Mouse (Mus musculus): ENCODE measurements around the gene Hist2h2aa1. TPM values are rescaled to one million over a fixed set of nuclear protein-coding genes. Genes with fewer than 3 reads are reported as not detected.

Hist2h2aa1 gene
- polyA plus RNA-seq, 1 experiment from 2014 or later: 15.7 TPM

GRCm38 (mm10) chr3:96255926-96256593, 10.8 kb downstream of the Hist2h2aa1 start:
- 0 out of 2 replicates have a peak overlapping the region, but pooled peaks have one; percentile 6 for H3K4me2 ChIP-seq
- no peak for ATAC-seq (ENCODE audit: insufficient read depth)
- 56% methylated on average over 5 of the region's 5 CpGs for WGBS

GRCm38 (mm10) chr3:96257190-96257589, 11.9 kb downstream of the Hist2h2aa1 start:
- WGBS: 54% methylated on average over 3 of the region's 3 CpGs
- H3K4me2 ChIP-seq: no peak overlapping the region
- H3K9me3 ChIP-seq (ENCODE audit: low read depth, low read length): no peaks in the 10 kb centered on the region
- H3K9ac ChIP-seq: no peak overlapping the region
- H3K4me1 ChIP-seq (ENCODE audit: insufficient read depth): peaks cover 3% of the 10 kb centered on the region; the same call in 1 of the 2 replicates
- TF ChIP-seq CTCF (IDR thresholded peaks at IDR 0.05; ENCODE audit: low read depth): no peak
- DNase-seq: peak; percentile 11
- ATAC-seq (ENCODE audit: insufficient read depth): no peak
- no peak overlapping the region for H3K4me3 ChIP-seq (ENCODE audit: low read depth, low read length)
- H3K36me3 ChIP-seq (ENCODE audit: insufficient read depth): no peaks in the 10 kb centered on the region
- H3K27me3 ChIP-seq (ENCODE audit: insufficient read depth, low read length): peaks cover 3% of the 10 kb centered on the region; the same call in 1 of the 2 replicates
- no peak overlapping the region for H3K27ac ChIP-seq (ENCODE audit: low read depth)

More at GRCm38 (mm10) chr3:96255926-96256593, 10.8 kb downstream of the Hist2h2aa1 start:
- H3K4me3 ChIP-seq (ENCODE audit: low read depth, low read length): no peak overlapping the region
- H3K4me1 ChIP-seq (ENCODE audit: insufficient read depth): no peaks in the 10 kb centered on the region
- H3K9me3 ChIP-seq (ENCODE audit: low read depth, low read length): no peaks in the 10 kb centered on the region
- no peak overlapping the region for H3K9ac ChIP-seq
- peaks cover 3% of the 10 kb centered on the region; the same call in 1 of the 2 replicates for H3K27me3 ChIP-seq (ENCODE audit: insufficient read depth, low read length)
- no peak for DNase-seq
- H3K36me3 ChIP-seq (ENCODE audit: insufficient read depth): no peaks in the 10 kb centered on the region
- peak overlapping the region; percentile 33; the same call in 1 of the 2 replicates for H3K27ac ChIP-seq (ENCODE audit: low read depth)
- no peak for TF ChIP-seq CTCF (IDR thresholded peaks at IDR 0.05; ENCODE audit: low read depth)

- Histone ChIP-seq H3K36me3 (ENCODE audit: insufficient read depth) (no peaks in the 10 kb centered on the region), H3K27me3 (ENCODE audit: insufficient read depth, low read length) (no peaks in the 10 kb centered on the region), H3K9ac (no peak overlapping the region), H3K4me2 (no peak overlapping the region), H3K9me3 (ENCODE audit: low read depth, low read length) (no peaks in the 10 kb centered on the region), H3K4me1 (ENCODE audit: insufficient read depth) (peaks cover 3% of the 10 kb centered on the region; the same call in 1 of the 2 replicates), H3K4me3 (ENCODE audit: low read depth, low read length) (no peak overlapping the region), H3K27ac (ENCODE audit: low read depth) (no peak overlapping the region)
- DNase-seq: no peak
- ATAC-seq (ENCODE audit: insufficient read depth): no peak
- 87% methylated on average over 5 of the region's 5 CpGs for WGBS
- no peak for TF ChIP-seq CTCF (IDR thresholded peaks at IDR 0.05; ENCODE audit: low read depth)
Measured at GRCm38 (mm10) chr3:96260220-96260619, 14.9 kb downstream of the Hist2h2aa1 start.

- Histone ChIP-seq H3K27ac (ENCODE audit: low read depth) (peak overlapping the region; percentile 99), H3K9me3 (ENCODE audit: low read depth, low read length) (no peaks in the 10 kb centered on the region), H3K4me1 (ENCODE audit: insufficient read depth) (peaks cover 3% of the 10 kb centered on the region; the same call in 1 of the 2 replicates), H3K4me3 (ENCODE audit: low read depth, low read length) (peak overlapping the region; percentile 60), H3K4me2 (peak overlapping the region; percentile 85), H3K36me3 (ENCODE audit: insufficient read depth) (no peaks in the 10 kb centered on the region), H3K9ac (peak overlapping the region; percentile 76), H3K27me3 (ENCODE audit: insufficient read depth, low read length) (no peaks in the 10 kb centered on the region)
- peak; percentile 13 for DNase-seq
- no peak for ATAC-seq (ENCODE audit: insufficient read depth)
- 0 out of 2 replicates have a peak, but pooled peaks have one; percentile 7 for TF ChIP-seq CTCF (IDR thresholded peaks at IDR 0.05; ENCODE audit: low read depth)
- 41% methylated on average over 3 of the region's 3 CpGs for WGBS
Measured at GRCm38 (mm10) chr3:96261623-96262022, 16.3 kb downstream of the Hist2h2aa1 start.

- under 1% methylated on average over 19 of the region's 19 CpGs for WGBS
- DNase-seq: peak; percentile 94
- H3K36me3 ChIP-seq (ENCODE audit: insufficient read depth): no peaks in the 10 kb centered on the region
- peak overlapping the region; percentile 99 for H3K27ac ChIP-seq (ENCODE audit: low read depth)
- H3K9ac ChIP-seq: peak overlapping the region; percentile 76
- peak; percentile 89 for ATAC-seq (ENCODE audit: insufficient read depth)
- no peaks in the 10 kb centered on the region for H3K27me3 ChIP-seq (ENCODE audit: insufficient read depth, low read length)
- H3K4me1 ChIP-seq (ENCODE audit: insufficient read depth): peaks cover 6% of the 10 kb centered on the region; the same call in 1 of the 2 replicates
- H3K4me2 ChIP-seq: peak overlapping the region; percentile 85
- TF ChIP-seq CTCF (IDR thresholded peaks at IDR 0.05; ENCODE audit: low read depth): no peak
- H3K4me3 ChIP-seq (ENCODE audit: low read depth, low read length): peak overlapping the region; percentile 60
- no peaks in the 10 kb centered on the region for H3K9me3 ChIP-seq (ENCODE audit: low read depth, low read length)
Measured at GRCm38 (mm10) chr3:96262216-96262875, 17.0 kb downstream of the Hist2h2aa1 start.

- Histone ChIP-seq H3K9me3 (ENCODE audit: low read depth, low read length) (no peaks in the 10 kb centered on the region), H3K4me2 (peak within 1 kb of the TSS; percentile 85), H3K4me1 (ENCODE audit: insufficient read depth) (peaks cover 9% of the 10 kb centered on the region), H3K36me3 (ENCODE audit: insufficient read depth) (no peaks in the 10 kb centered on the region), H3K27me3 (ENCODE audit: insufficient read depth, low read length) (no peaks in the 10 kb centered on the region), H3K9ac (peak within 1 kb of the TSS; percentile 80), H3K4me3 (ENCODE audit: low read depth, low read length) (peak within 1 kb of the TSS; percentile 60), H3K27ac (ENCODE audit: low read depth) (peak within 1 kb of the TSS; percentile 99)
- ATAC-seq (ENCODE audit: insufficient read depth) (peak; percentile 89), DNase-seq (peak; percentile 99)
- under 1% methylated on average over 40 of the region's 40 CpGs for WGBS
- peak; percentile 50 for TF ChIP-seq CTCF (IDR thresholded peaks at IDR 0.05; ENCODE audit: low read depth)
Measured at GRCm38 (mm10) chr3:96262979-96263550, 17.8 kb downstream of the Hist2h2aa1 start, which contains the start of gene Hist2h4. Gene Hist2h4 (minus strand): TSS chr3:96263311.

Measured in lung, embryonic 14.5 days (tissue).